ENCODE assay signal across 8 mouse cellular contexts in the genomic region with DNA sequence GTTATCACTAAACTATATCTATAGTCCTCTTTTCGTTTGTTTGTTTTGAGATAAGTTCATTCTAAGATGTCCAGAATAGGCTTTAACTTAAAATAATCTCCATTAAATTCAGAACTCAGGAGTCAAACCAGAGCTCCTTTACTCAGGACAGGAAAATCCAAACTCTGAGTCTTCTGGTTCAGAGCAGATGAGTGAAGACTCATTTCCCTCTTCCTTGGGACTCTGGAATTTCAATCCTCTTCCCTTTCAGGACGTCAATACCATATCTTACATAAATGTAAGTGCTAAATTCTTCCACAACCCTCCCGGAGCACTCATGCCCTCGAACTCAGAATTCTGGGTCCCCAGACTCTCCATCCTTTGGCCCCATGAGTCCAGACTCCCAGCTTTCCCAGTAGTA. TPM values are rescaled to one million over a fixed set of nuclear protein-coding genes. Genes with fewer than 3 reads are reported as not detected.
DNase-seq lines count a peak whose midpoint lies in the region; ATAC-seq and TF ChIP-seq lines count a peak whose summit lies in the region.

No protein-coding gene starts in this region.

- peak overlapping the region; percentile 80 for H3K9ac ChIP-seq in heart, embryonic 14.5 days (ENCODE audit: low read length)
- peak overlapping the region; percentile 46 for H3K9ac ChIP-seq in ES-E14 (ENCODE audit: insufficient read depth, low read depth, low read length, poor library complexity, severe bottlenecking)

- no peak for DNase-seq in heart, adult 18-20 months
- DNase-seq in ES-E14 (ENCODE audit: low read depth, low spot score): no peak
- no peak for DNase-seq in hindbrain, embryonic 10.5 days (ENCODE audit: low spot score)
- no peak for DNase-seq in midbrain, embryonic 10.5 days (ENCODE audit: low spot score)
- no peak for DNase-seq in adrenal gland, adult 18-20 months (ENCODE audit: low spot score in 2 of 2)
- DNase-seq in gastrocnemius, adult 8-10 months (ENCODE audit: low spot score in 2 of 2): no peak
- DNase-seq in adrenal gland, postnatal 10 days: no peak

- H3K27me3 ChIP-seq in heart, embryonic 14.5 days (ENCODE audit: control insufficient read depth, insufficient read depth, low read length): no peaks in the 10 kb centered on the region
- peaks cover 12% of the 10 kb centered on the region; the same call in 1 of the 2 replicates for H3K27me3 ChIP-seq in hindbrain, embryonic 10.5 days (ENCODE audit: insufficient read depth, poor library complexity, severe bottlenecking)
- H3K27me3 ChIP-seq in midbrain, embryonic 10.5 days (ENCODE audit: low read depth, poor library complexity, severe bottlenecking): peaks cover 24% of the 10 kb centered on the region

- peak overlapping the region; percentile 50 to 88 for H3K4me3 ChIP-seq in heart, embryonic 14.5 days (ENCODE audit: control insufficient read depth in 1 of 2, insufficient read depth in 1 of 2, low read depth in 1 of 2, low read length in 2 of 2)
- peak overlapping the region; percentile 59 to 79 for H3K4me3 ChIP-seq in ES-E14 (ENCODE audit: insufficient read depth in 1 of 2, low read depth in 1 of 2, low read length in 2 of 2, poor library complexity in 1 of 2, severe bottlenecking in 1 of 2)
- peak overlapping the region; percentile 68 for H3K4me3 ChIP-seq in hindbrain, embryonic 10.5 days
- peak overlapping the region; percentile 72 for H3K4me3 ChIP-seq in midbrain, embryonic 10.5 days

- peaks cover 36% of the 10 kb centered on the region for H3K36me3 ChIP-seq in heart, embryonic 14.5 days (ENCODE audit: control insufficient read depth, insufficient read depth, low read length)
- H3K36me3 ChIP-seq in ES-E14 (ENCODE audit: control insufficient read depth, insufficient read depth, low read length, poor library complexity, severe bottlenecking): peaks cover 20% of the 10 kb centered on the region
- peaks cover 24% of the 10 kb centered on the region for H3K36me3 ChIP-seq in hindbrain, embryonic 10.5 days
- peaks cover 23% of the 10 kb centered on the region for H3K36me3 ChIP-seq in midbrain, embryonic 10.5 days

- in situ Hi-C loops in ES-E14 (cut with MboI; ENCODE audit: low sequenced_read_pairs in 2 of 2, unreplicated experiment in 2 of 2): no loop called here

- ATAC-seq in heart, embryonic 14.5 days (ENCODE audit: insufficient number of reproducible peaks, insufficient read depth, low FRiP score, low read depth): no peak

- WGBS in heart, embryonic 14.5 days: under 1% methylated on average over 4 of the region's 4 CpGs
- WGBS in hindbrain, embryonic 10.5 days: 5% methylated on average over 4 of the region's 4 CpGs
- WGBS in midbrain, embryonic 10.5 days: 2% methylated on average over 4 of the region's 4 CpGs

- H3K9me3 ChIP-seq in heart, embryonic 14.5 days (ENCODE audit: control insufficient read depth, low read length): no peaks in the 10 kb centered on the region
- no peaks in the 10 kb centered on the region for H3K9me3 ChIP-seq in ES-E14 (ENCODE audit: control insufficient read depth, insufficient read depth, low read depth, low read length)
- H3K9me3 ChIP-seq in hindbrain, embryonic 10.5 days: no peaks in the 10 kb centered on the region
- H3K9me3 ChIP-seq in midbrain, embryonic 10.5 days (replicated peaks): no peaks in the 10 kb centered on the region

- peak overlapping the region; percentile 99 to 100 for H3K27ac ChIP-seq in heart, embryonic 14.5 days (replicated peaks in 1 of 2; ENCODE audit: control insufficient read depth in 1 of 2, insufficient read depth in 1 of 2, low read depth in 2 of 2, low read length in 2 of 2)
- H3K27ac ChIP-seq in ES-E14 (ENCODE audit: insufficient read depth, low read depth, low read length, poor library complexity, severe bottlenecking): no peak overlapping the region
- H3K27ac ChIP-seq in hindbrain, embryonic 10.5 days: peak overlapping the region; percentile 91
- peak overlapping the region; percentile 89 for H3K27ac ChIP-seq in midbrain, embryonic 10.5 days (replicated peaks)

- H3K4me2 ChIP-seq in heart, embryonic 14.5 days (ENCODE audit: low read length): peak overlapping the region; percentile 82

- H3K4me1 ChIP-seq in heart, embryonic 14.5 days (ENCODE audit: control insufficient read depth in 2 of 2, insufficient read depth in 2 of 2, low read length in 2 of 2): peaks cover 6 to 16% of the 10 kb centered on the region in 2 experiments; a peak in 3 of 4 replicates
- peaks cover 3 to 15% of the 10 kb centered on the region in 2 experiments; a peak in 3 of 4 replicates for H3K4me1 ChIP-seq in ES-E14 (ENCODE audit: control insufficient read depth in 2 of 2, insufficient read depth in 2 of 2, low read length in 2 of 2, poor library complexity in 1 of 2)
- peaks cover 60% of the 10 kb centered on the region for H3K4me1 ChIP-seq in hindbrain, embryonic 10.5 days (replicated peaks)
- H3K4me1 ChIP-seq in midbrain, embryonic 10.5 days: peaks cover 54% of the 10 kb centered on the region

TF ChIP-seq in ES-E14, 5 proteins besides CTCF, POLR2A, EP300 and RAD21:
- TF ChIP-seq HCFC1 (IDR thresholded peaks at IDR 0.05; ENCODE audit: borderline replicate concordance, insufficient read depth, low read length): no peak
TF ChIP-seq in ES-E14: peak in this region for 0.

RNA-seq across cellular contexts. Expression of a gene that starts 0.6 kb away (rescaled TPM):
- 36.2 and 36.8 TPM in 2 replicates for polyA plus RNA-seq in heart, embryonic 14.5 days (2014; fragmentation: Nextera tagmentation; extraction: Ambion mirVana)
- total RNA-seq in heart, adult 18-20 months (2021): 10 to 100 TPM; 45.1 to 46.0 TPM
- 39.0 and 39.2 TPM in 2 replicates for total RNA-seq in ES-E14 (2012; rRNA removed)
- 44.0 and 49.9 TPM in 2 replicates for polyA plus RNA-seq in hindbrain, embryonic 10.5 days (2016; fragmentation: Nextera tagmentation; extraction: Ambion mirVana)
- 39.6 and 44.8 TPM in 2 replicates for polyA plus RNA-seq in midbrain, embryonic 10.5 days (2016; fragmentation: Nextera tagmentation; extraction: Ambion mirVana)
- 10 to 100 TPM; 75.1 to 85.9 TPM for total RNA-seq in adrenal gland, adult 18-20 months (2021)
- total RNA-seq in gastrocnemius, adult 8-10 months (2022): 10 to 100 TPM; 43.2 to 50.7 (median 48.4) TPM
- 10 to 100 TPM; 69.6 to 81.1 TPM for total RNA-seq in adrenal gland, postnatal 10 days (2021)

RNA-seq across cellular contexts. Expression of a gene that starts 1.0 kb away (rescaled TPM):
- 98.6 and 108 TPM in 2 replicates for polyA plus RNA-seq in heart, embryonic 14.5 days (2014; fragmentation: Nextera tagmentation; extraction: Ambion mirVana)
- 10 to 100 TPM; 43.9 to 47.7 TPM for total RNA-seq in heart, adult 18-20 months (2021)
- 11.1 and 14.4 TPM in 2 replicates for total RNA-seq in ES-E14 (2012; rRNA removed)
- polyA plus RNA-seq in hindbrain, embryonic 10.5 days (2016; fragmentation: Nextera tagmentation; extraction: Ambion mirVana): 24.4 and 24.8 TPM in 2 replicates
- 22.0 and 23.6 TPM in 2 replicates for polyA plus RNA-seq in midbrain, embryonic 10.5 days (2016; fragmentation: Nextera tagmentation; extraction: Ambion mirVana)
- total RNA-seq in adrenal gland, adult 18-20 months (2021): 100 to 1,000 TPM in 1 of 2 experiments, 10 to 100 TPM in 1; 86.9 to 106 TPM
- total RNA-seq in gastrocnemius, adult 8-10 months (2022): 10 to 100 TPM; 20.1 to 25.7 (median 21.3) TPM
- total RNA-seq in adrenal gland, postnatal 10 days (2021): 10 to 100 TPM; 57.6 to 60.2 TPM

RNA-seq across cellular contexts. Expression of a gene that starts 18.2 kb away (rescaled TPM):
- polyA plus RNA-seq in heart, embryonic 14.5 days (2014; fragmentation: Nextera tagmentation; extraction: Ambion mirVana): 34.7 and 35.4 TPM in 2 replicates
- 1 to 10 TPM; 8.1 to 9.7 TPM for total RNA-seq in heart, adult 18-20 months (2021)
- 11.9 and 13.0 TPM in 2 replicates for total RNA-seq in ES-E14 (2012; rRNA removed)
- 69.6 and 73.9 TPM in 2 replicates for polyA plus RNA-seq in hindbrain, embryonic 10.5 days (2016; fragmentation: Nextera tagmentation; extraction: Ambion mirVana)
- polyA plus RNA-seq in midbrain, embryonic 10.5 days (2016; fragmentation: Nextera tagmentation; extraction: Ambion mirVana): 77.4 and 78.4 TPM in 2 replicates
- total RNA-seq in adrenal gland, adult 18-20 months (2021): 10 to 100 TPM; 13.9 to 14.2 TPM
- total RNA-seq in gastrocnemius, adult 8-10 months (2022): 10 to 100 TPM in 1 of 4 experiments, 1 to 10 TPM in 3; 8.2 to 13.0 (median 9.4) TPM
- total RNA-seq in adrenal gland, postnatal 10 days (2021): 10 to 100 TPM; 15.8 to 16.2 TPM

RNA-seq across cellular contexts. Expression of a gene that starts 19.3 kb away (rescaled TPM):
- polyA plus RNA-seq in heart, embryonic 14.5 days (2014; fragmentation: Nextera tagmentation; extraction: Ambion mirVana): 57.6 and 60.9 TPM in 2 replicates
- total RNA-seq in heart, adult 18-20 months (2021): 10 to 100 TPM; 21.3 to 29.5 TPM
- total RNA-seq in ES-E14 (2012; rRNA removed): 45.9 and 68.4 TPM in 2 replicates
- polyA plus RNA-seq in hindbrain, embryonic 10.5 days (2016; fragmentation: Nextera tagmentation; extraction: Ambion mirVana): 76.7 and 78.1 TPM in 2 replicates
- polyA plus RNA-seq in midbrain, embryonic 10.5 days (2016; fragmentation: Nextera tagmentation; extraction: Ambion mirVana): 69.5 and 71.2 TPM in 2 replicates
- 100 to 1,000 TPM; 128 to 131 TPM for total RNA-seq in adrenal gland, adult 18-20 months (2021)
- 10 to 100 TPM; 13.5 to 22.2 (median 17.9) TPM for total RNA-seq in gastrocnemius, adult 8-10 months (2022)
- 10 to 100 TPM; 80.3 to 89.6 TPM for total RNA-seq in adrenal gland, postnatal 10 days (2021)

RNA-seq across cellular contexts. Expression of a gene that starts 30.4 kb away (rescaled TPM):
- polyA plus RNA-seq in heart, embryonic 14.5 days (2014; fragmentation: Nextera tagmentation; extraction: Ambion mirVana): 134 and 145 TPM in 2 replicates
- 100 to 1,000 TPM in 1 of 2 experiments, 10 to 100 TPM in 1; 90.3 to 110 TPM for total RNA-seq in heart, adult 18-20 months (2021)
- 413 and 429 TPM in 2 replicates for total RNA-seq in ES-E14 (2012; rRNA removed)
- polyA plus RNA-seq in hindbrain, embryonic 10.5 days (2016; fragmentation: Nextera tagmentation; extraction: Ambion mirVana): 843 and 861 TPM in 2 replicates
- polyA plus RNA-seq in midbrain, embryonic 10.5 days (2016; fragmentation: Nextera tagmentation; extraction: Ambion mirVana): 908 and 945 TPM in 2 replicates
- 100 to 1,000 TPM; 203 to 216 TPM for total RNA-seq in adrenal gland, adult 18-20 months (2021)
- 100 to 1,000 TPM; 144 to 162 (median 152) TPM for total RNA-seq in gastrocnemius, adult 8-10 months (2022)
- 100 to 1,000 TPM; 254 to 258 TPM for total RNA-seq in adrenal gland, postnatal 10 days (2021)
